Mouse (Mus musculus) cerebellum, postnatal 25 days (tissue): Measurements from ENCODE around the gene Vmn2r107.

Experiments used
- DNase-seq, 2 experiments: peaks; one replicate each; pipeline ENCODE4 v3.0.0; 2021; ENCODE audit warnings: mixed read lengths in 2 of 2

The Vmn2r107 gene

DNA sequence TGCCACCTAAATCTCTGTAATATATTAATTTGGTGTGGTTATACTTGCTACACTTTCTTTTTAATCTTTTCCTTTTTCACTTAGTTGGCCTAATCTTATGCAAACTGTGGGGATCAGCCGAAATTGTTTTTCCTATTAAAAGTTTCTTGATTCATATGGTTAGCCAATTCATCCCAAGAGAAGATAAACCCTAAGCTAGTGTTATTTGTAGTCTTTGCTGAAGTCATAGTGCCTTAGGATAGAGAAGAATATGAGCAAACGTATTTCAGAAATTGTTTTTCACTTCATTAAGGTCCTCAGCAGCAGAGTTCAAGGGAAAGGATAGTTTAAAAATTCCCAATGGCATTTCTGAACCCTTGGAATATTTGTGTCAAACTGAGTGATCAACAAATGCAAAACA, at the start of gene Vmn2r107:
TSS of gene Vmn2r107 (plus strand) at position 301 of the 400 bp plus-strand sequence.
- no peak for DNase-seq

- no peak for DNase-seq
Observed at GRCm38 (mm10) chr17:20305790-20306189, 39.3 kb upstream of the Vmn2r107 start.

DNA sequence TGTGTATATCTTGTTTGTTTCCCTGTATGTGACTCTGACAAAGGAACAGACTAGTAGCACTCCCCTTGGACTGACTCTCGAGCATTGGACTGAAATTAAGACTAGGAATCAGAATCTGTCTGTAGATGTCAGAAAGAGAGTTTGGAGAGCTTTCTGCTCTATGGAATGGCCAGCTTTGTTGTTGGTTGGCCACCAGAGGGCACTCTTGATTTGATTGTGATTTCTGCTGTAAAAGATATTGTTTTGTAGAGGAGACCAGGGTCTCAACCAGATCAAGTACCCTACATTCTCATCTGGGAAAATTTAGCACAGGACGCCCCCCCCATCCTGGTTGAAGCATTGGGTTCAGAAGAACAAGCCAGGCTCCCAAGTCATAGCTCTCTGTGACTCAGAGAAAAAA, 54.1 kb downstream of the Vmn2r107 start:
- no peak for DNase-seq

- no peak for DNase-seq
Observed at GRCm38 (mm10) chr17:20413846-20414245, 68.8 kb downstream of the Vmn2r107 start, which contains the start of gene Vmn1r224. Gene Vmn1r224, plus strand, starts transcription at chr17:20414146.
